Mouse (Mus musculus) ZHBTc4 (cell line): ENCODE data around the gene Ngdn.
"Not testable (repeated sequence)": the region's sequence is repeated elsewhere in the genome, so short reads cannot be mapped to it uniquely, and the experiment has no call there.

Experiments
- DNase-seq: peaks from one replicate; pipeline ENCODE4 v3.0.0-alpha.2; 2011; ENCODE audit warnings: low read depth, low spot score

The Ngdn gene

GRCm38 (mm10) chr14:55014991-55015766 lies at the start of gene Ngdn:
TSS of gene Ngdn (plus strand) at chr14:55015454.
- peak; percentile 100 for DNase-seq

- DNase-seq: no peak
These were observed 49.6 kb upstream of the Ngdn start for GRCm38 (mm10) chr14:54965631-54966030.

DNA sequence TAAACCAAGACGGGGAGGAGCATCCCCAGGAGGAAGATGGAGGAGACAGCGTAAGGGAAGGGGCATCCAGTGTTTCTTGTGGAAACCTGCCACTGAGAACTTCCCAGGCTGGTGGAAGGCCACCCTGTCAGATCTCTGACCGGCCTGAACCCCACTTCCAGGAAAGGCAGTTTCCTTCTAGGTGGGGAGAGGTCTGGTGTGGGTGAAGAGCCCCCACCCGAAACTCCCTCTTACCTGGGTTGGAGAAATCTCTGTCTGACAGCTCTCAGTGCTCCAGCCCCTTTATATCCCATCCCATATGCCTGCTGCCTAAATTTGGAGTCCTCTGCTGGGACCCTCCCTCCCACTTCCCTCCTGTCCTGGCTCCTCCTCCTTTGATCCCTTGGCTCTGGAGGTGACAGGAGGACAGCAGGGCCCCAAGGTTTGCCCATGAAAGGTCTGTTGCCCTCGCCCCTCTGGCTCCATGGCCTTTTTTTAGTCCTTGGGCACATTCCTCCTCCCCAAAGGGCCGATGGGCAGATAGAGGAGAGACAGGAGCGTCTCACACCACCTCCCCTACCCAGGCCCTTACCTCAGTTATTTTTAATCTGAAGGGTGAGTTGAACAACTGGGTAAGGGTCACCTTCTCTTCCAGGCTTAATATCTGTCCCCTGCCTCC lies 48.8 kb upstream of the Ngdn start, which contains the start of gene Myh6:
Myh6 (minus strand) TSS at position 608 of the 658 bp plus-strand sequence.
- no peak for DNase-seq

- no peak for DNase-seq
These were observed 47.4 kb upstream of the Ngdn start for GRCm38 (mm10) chr14:54967874-54968273.

- no peak for DNase-seq
These were observed 46.9 kb upstream of the Ngdn start for GRCm38 (mm10) chr14:54968344-54968743.

DNA sequence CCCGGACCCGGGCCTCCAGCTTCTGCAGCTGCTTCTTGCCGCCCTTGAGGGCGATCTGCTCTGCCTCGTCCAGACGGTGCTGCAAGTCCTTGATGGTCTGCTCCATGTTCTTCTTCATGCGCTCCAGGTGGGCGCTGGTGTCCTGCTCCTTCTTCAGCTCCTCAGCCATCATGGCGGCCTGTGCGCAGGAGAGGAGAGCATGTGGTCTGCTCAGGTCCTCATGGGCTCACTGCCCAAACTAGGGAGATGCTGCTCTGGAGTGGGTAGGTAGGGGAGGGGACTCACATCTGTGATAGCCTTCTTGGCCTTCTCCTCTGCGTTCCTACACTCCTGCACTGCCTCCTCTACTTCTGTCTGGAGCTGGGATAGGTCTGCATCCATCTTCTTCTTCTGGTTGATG lies 42.5 kb upstream of the Ngdn start:
- DNase-seq: peak; percentile 25

- no peak for DNase-seq
These were observed 41.0 kb upstream of the Ngdn start for GRCm38 (mm10) chr14:54974068-54974791.

GRCm38 (mm10) chr14:54976633-54977032 lies 38.6 kb upstream of the Ngdn start, which contains the start of gene Gm17428:
TSS of gene Gm17428 (plus strand) at chr14:54976933.
- DNase-seq: no peak

DNA sequence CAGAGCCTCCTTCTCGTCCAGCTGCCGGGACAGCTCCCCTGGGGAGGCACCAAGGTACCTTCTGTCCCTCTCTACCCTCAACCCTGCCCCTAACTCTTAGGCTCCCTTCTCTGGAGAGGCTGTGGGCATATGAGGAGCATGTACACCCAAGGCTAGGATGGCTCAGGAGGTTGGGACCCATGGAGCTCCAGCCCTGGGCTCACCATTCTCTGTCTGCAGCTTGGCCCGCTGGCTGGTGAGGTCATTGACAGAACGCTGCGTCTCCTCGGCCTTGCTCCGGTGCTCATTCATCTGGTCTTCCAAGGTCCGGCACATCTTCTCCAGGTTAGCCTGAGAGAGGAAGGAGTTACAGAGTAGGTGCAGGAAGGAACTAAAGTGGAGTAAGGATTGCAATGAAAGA lies 36.6 kb upstream of the Ngdn start:
- no peak for DNase-seq

DNA sequence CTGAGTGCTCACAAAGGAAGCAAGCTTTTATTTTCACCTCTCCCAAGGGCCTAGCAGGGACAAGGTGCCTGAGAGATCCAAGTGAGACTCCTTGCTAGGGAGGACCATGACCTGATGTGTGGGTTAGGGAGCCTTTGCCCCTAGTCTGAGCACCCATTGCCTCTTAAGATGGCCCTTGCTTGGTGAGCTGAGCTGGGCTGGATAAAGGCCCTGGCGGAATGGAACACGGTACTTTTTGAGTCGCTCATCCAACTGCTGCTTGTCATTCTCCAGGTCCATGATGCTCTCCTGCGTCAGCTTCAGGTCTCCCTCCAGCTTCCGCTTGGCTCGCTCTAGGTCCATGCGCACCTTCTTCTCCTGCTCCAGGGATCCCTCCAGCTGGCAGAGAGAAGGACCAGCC lies 33.3 kb upstream of the Ngdn start:
- DNase-seq: no peak

- not testable (repeated sequence) for DNase-seq
These were observed 26.8 kb upstream of the Ngdn start for GRCm38 (mm10) chr14:54988350-54988874.

GRCm38 (mm10) chr14:54988882-54989281 lies 26.4 kb upstream of the Ngdn start:
- no peak for DNase-seq

DNA sequence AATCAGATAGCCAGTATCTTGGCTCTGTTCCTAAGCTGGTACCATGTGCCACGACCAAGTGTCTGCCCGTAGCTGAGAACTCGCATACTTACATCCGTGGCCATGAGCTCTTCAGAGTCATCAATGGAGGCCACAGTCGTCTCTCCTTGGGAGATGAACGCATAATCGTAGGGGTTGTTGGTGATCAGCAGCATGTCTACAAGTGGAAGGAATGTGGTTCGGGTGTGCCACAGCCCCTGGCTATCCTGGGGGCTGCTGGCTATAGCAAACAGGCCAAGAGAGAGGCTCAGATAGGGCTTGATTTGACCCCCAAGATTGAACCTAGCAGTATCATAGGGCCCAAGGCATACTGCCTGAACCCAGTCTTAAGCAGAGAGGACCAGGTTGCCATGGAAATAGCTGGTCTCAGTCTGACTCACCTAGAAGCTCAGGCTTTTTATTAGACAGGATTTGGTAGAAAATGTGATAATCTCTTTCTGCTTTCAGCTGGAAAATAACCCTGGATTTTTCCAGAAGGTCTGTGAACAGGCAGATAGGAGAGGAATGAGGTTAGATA lies 25.3 kb upstream of the Ngdn start:
- DNase-seq: no peak

GRCm38 (mm10) chr14:54992196-54992595 lies 23.1 kb upstream of the Ngdn start:
- DNase-seq: no peak

GRCm38 (mm10) chr14:54993636-54994035 lies 21.6 kb upstream of the Ngdn start:
- no peak for DNase-seq

DNA sequence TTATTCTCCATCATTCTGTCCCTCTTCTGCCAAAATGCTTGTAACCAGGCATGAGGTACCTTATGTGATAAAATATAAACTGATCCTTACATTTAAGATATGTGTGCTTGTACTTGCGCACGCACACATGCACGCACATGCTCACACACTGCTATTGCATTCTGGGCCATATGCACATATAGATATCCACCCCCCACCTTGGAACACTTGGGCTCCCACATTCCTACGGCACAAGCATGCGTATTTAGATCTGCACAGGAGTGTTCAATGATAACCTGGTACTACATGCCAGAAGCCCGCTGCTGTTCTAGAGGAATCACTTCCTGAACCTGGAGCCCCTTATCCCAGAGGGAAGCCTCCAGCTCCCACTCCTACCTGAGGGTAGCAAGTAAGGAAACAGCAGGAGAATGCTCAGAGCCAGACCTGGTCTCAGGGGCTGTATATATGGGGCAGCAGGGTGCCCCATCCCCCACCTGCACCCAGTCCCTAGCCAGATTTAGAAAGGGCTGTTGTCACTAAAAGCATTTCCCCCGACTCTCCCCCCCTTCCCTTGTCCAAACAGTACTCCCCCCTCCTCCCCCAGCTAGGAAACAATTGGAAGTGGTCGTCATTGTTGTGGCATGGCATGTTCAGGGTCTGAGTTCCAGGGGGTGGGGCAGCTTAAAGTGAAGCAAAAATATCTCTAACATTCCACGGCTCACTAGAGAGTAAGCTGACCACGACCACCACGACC lies 21.0 kb upstream of the Ngdn start, which contains the start of gene Myh7:
Myh7 (minus strand) TSS at position 491 of the 733 bp plus-strand sequence.
- DNase-seq: no peak

DNA sequence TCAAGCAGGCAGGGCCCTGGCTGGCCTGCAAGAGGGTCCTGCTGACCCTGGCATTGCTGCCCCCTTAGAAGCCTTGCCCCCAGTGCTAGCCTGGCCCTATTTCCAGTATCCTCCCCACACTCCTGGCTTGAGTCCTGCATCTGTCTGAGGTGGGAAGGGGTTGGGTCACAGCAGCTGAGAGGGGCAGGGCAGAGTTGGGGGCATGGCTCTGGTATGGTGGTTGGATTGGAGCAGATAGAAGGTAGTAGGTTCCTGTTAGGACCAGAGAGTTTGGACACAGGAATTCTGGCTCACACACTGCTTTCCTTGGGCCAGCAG lies 20.4 kb upstream of the Ngdn start:
- no peak for DNase-seq

DNA sequence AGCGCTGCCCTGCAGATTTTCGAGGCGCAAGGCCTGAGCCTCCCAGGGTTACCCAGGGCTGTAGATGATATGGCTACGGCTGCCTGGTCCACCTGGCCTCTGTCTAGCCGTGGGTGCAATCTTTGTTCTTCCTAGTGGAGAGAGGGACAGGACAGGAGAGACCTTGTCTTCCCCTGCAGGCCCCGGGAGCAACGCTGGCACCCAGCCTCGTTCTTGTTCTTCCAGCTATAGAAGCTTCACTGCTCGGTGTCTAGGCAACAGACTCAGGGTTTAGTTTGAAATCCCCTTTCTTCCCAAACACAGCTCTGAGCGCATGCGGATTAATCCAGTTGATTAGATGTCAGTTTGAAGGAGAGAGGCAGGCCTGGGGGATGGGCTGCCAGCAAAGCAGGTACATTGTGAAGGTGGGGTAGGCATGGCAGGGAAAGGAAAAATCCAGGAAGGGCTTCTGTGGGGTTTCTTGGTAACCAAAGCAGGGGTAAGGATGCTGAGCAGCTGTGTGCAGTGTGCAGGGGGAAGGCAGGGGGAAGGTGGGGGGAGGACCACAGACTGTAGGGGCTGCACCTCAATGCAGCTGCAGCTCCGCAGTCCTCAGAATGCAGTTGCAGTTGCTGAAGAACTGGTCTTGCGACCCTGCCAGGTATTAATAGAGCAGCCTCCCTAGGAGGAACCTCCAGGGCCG lies 19.7 kb upstream of the Ngdn start:
- no peak for DNase-seq

GRCm38 (mm10) chr14:54996793-54997192 lies 18.5 kb upstream of the Ngdn start:
- no peak for DNase-seq

GRCm38 (mm10) chr14:54997297-54997696 lies 18.0 kb upstream of the Ngdn start:
- DNase-seq: no peak

DNA sequence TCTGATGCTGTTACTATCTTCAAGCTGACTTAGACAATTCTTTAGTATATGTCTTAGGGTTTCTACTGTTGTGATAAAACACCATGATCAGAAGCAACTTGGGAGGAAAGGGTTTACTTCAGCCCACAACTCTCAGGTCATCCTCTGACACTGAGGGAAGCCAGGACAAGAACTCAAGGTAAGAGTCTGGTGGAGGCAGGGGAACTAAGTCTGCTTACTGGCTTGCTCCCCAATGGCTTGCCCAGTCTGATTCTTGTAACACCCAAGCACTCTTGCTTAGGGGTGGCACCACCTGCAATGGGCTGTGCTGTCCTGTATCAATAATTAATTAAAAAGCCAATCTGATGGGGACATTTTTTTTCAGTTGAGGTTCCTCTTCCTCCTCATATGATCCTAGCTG lies 16.6 kb upstream of the Ngdn start:
- no peak for DNase-seq
